Mouse (Mus musculus) MEL (cell line): Measurements from ENCODE around the gene Ascc3. TPM values are rescaled to one million over a fixed set of nuclear protein-coding genes. Genes with fewer than 3 reads are reported as not detected.

ENCODE experiments used
- DNase-seq: peaks from one replicate; pipeline ENCODE4 v3.0.0; 2011; ENCODE audit warnings: low read depth, low spot score
- H3K27ac ChIP-seq: 2 replicates; pipeline ENCODE4 v1.5.1; 2012; ENCODE audit warnings: low read depth, mild to moderate bottlenecking, control low read depth, low read length, moderate library complexity; ENCODE audit not compliant: control insufficient read depth
- H3K27me3 ChIP-seq, 2 experiments: fragments of 150-350 bp in 1 of 2; sonication (generic) in 1 of 2; 2 replicates each; pipeline ENCODE4 v1.6.1; 2012; ENCODE audit warnings: low read length in 2 of 2, mild to moderate bottlenecking in 2 of 2, improper control_type of control experiment in 1 of 2, moderate library complexity in 1 of 2; ENCODE audit not compliant: insufficient read depth in 2 of 2, control insufficient read depth in 1 of 2
- H3K36me3 ChIP-seq, 2 experiments: 2 replicates each; pipeline ENCODE4 v1.6.1; 2012 to 2014; ENCODE audit warnings: low read length in 2 of 2, improper control_type of control experiment in 1 of 2, inconsistent platforms in 1 of 2, mild to moderate bottlenecking in 1 of 2; ENCODE audit not compliant: insufficient read depth in 2 of 2, control insufficient read depth in 1 of 2
- H3K4me1 ChIP-seq, 2 experiments: fragments of 150-350 bp in 1 of 2; sonication (generic) in 1 of 2; 2 replicates each; pipeline ENCODE4 v1.6.1; 2012; ENCODE audit warnings: low read length in 2 of 2, improper control_type of control experiment in 1 of 2, mild to moderate bottlenecking in 1 of 2; ENCODE audit not compliant: insufficient read depth in 2 of 2, control insufficient read depth in 1 of 2
- H3K4me3 ChIP-seq, 2 experiments: fragments of 150-350 bp in 1 of 2; sonication (generic) in 1 of 2; 2 replicates each; pipeline ENCODE4 v1.5.1; 2012; ENCODE audit warnings: low read depth in 2 of 2, low read length in 2 of 2, mild to moderate bottlenecking in 2 of 2, moderate library complexity in 2 of 2, control low read depth in 1 of 2, improper control_type of control experiment in 1 of 2; ENCODE audit not compliant: control insufficient read depth in 1 of 2, insufficient read depth in 1 of 2
- H3K79me2 ChIP-seq: 2 replicates; pipeline ENCODE4 v1.6.1; 2012; ENCODE audit warnings: mild to moderate bottlenecking, low read length, moderate library complexity; ENCODE audit not compliant: control insufficient read depth, poor library complexity, insufficient read depth
- H3K9ac ChIP-seq: 2 replicates; pipeline ENCODE4 v1.6.1; 2012; ENCODE audit warnings: low read depth, mild to moderate bottlenecking, control low read depth, low read length, moderate library complexity; ENCODE audit not compliant: control insufficient read depth, poor library complexity, severe bottlenecking
- H3K9me3 ChIP-seq: fragments of 150-350 bp; sonication (generic); replicated peaks from 2 replicates; pipeline ENCODE4 v1.6.1; 2012; ENCODE audit warnings: mild to moderate bottlenecking, low read length, improper control_type of control experiment, moderate library complexity; ENCODE audit not compliant: insufficient read depth
- CHD2 ChIP-seq: IDR thresholded peaks from 2 replicates; pipeline ENCODE4 v1.6.1; 2011; ENCODE audit warnings: low read length, improper control_type of control experiment
- CTCF ChIP-seq, 3 experiments: IDR thresholded peaks in 2 of 3; conservative IDR thresholded peaks in 1 of 3; 2 replicates each; pipeline ENCODE4 v1.5.1; 2011 to 2012; ENCODE audit warnings: low read length in 3 of 3, low read depth in 2 of 3, mild to moderate bottlenecking in 2 of 3, improper control_type of control experiment in 1 of 3, inconsistent platforms in 1 of 3, mixed read lengths in 1 of 3, moderate library complexity in 1 of 3; ENCODE audit not compliant: control insufficient read depth in 1 of 3, insufficient read depth in 1 of 3, poor library complexity in 1 of 3, severe bottlenecking in 1 of 3
- ELF1 ChIP-seq: IDR thresholded peaks from 2 replicates; pipeline ENCODE4 v1.6.1; 2014; ENCODE audit warnings: low read depth, mild to moderate bottlenecking, inconsistent platforms, low read length, improper control_type of control experiment, moderate library complexity
- GATA1 ChIP-seq: IDR thresholded peaks from 2 replicates; pipeline ENCODE4 v1.6.1; 2011; ENCODE audit warnings: low read depth, low read length, improper control_type of control experiment
- MXI1 ChIP-seq: IDR thresholded peaks from 2 replicates; pipeline ENCODE4 v1.6.1; 2011; ENCODE audit warnings: mild to moderate bottlenecking, low read depth, low read length, improper control_type of control experiment
- MYB ChIP-seq: IDR thresholded peaks from 2 replicates; pipeline ENCODE4 v1.6.1; 2011; ENCODE audit warnings: mild to moderate bottlenecking, low read depth, low read length, improper control_type of control experiment
- MYC ChIP-seq: IDR thresholded peaks from 2 replicates; pipeline ENCODE4 v1.6.1; 2011; ENCODE audit warnings: low read depth, mild to moderate bottlenecking, low read length, improper control_type of control experiment, moderate library complexity
- NRF1 ChIP-seq: IDR thresholded peaks from 2 replicates; pipeline ENCODE4 v1.6.1; 2014; ENCODE audit warnings: low read depth, mild to moderate bottlenecking, inconsistent platforms, low read length, improper control_type of control experiment, moderate library complexity; ENCODE audit not compliant: poor library complexity, insufficient read depth, severe bottlenecking
- POLR2AphosphoS2 ChIP-seq: IDR thresholded peaks from 2 replicates; pipeline ENCODE4 v1.6.1; 2011; ENCODE audit warnings: low read length, improper control_type of control experiment
- RAD21 ChIP-seq: IDR thresholded peaks from 2 replicates; pipeline ENCODE4 v1.6.1; 2011; ENCODE audit warnings: mild to moderate bottlenecking, low read depth, low read length, improper control_type of control experiment
- SMC3 ChIP-seq: IDR thresholded peaks from 2 replicates; pipeline ENCODE4 v1.6.1; 2011; ENCODE audit warnings: low read depth, low read length, improper control_type of control experiment
- TBP ChIP-seq: IDR thresholded peaks from 2 replicates; pipeline ENCODE4 v1.8.0; 2011; ENCODE audit warnings: low read depth, low read length, improper control_type of control experiment
- TCF12 ChIP-seq: IDR thresholded peaks from 2 replicates; pipeline ENCODE4 v1.6.1; 2014; ENCODE audit warnings: low read depth, mild to moderate bottlenecking, inconsistent platforms, low read length, improper control_type of control experiment, moderate library complexity
- USF1 ChIP-seq: IDR thresholded peaks from 2 replicates; pipeline ENCODE4 v1.6.1; 2014; ENCODE audit warnings: low read depth, mild to moderate bottlenecking, inconsistent platforms, low read length, improper control_type of control experiment, moderate library complexity
- USF2 ChIP-seq, 2 experiments: IDR thresholded peaks; 2 replicates each; pipeline ENCODE4 v1.6.1; 2011 to 2012; ENCODE audit warnings: improper control_type of control experiment in 2 of 2, low read length in 2 of 2, borderline replicate concordance in 1 of 2, inconsistent platforms in 1 of 2, low read depth in 1 of 2, mild to moderate bottlenecking in 1 of 2; ENCODE audit not compliant: insufficient read depth in 1 of 2
- ZMIZ1 ChIP-seq: IDR thresholded peaks from 2 replicates; pipeline ENCODE4 v1.6.1; 2012; ENCODE audit warnings: low read depth, mild to moderate bottlenecking, inconsistent platforms, low read length, improper control_type of control experiment, moderate library complexity
- ZNF384 ChIP-seq: IDR thresholded peaks from 2 replicates; pipeline ENCODE4 v1.6.1; 2012; ENCODE audit warnings: low read depth, mild to moderate bottlenecking, inconsistent platforms, low read length, improper control_type of control experiment
- polyA plus RNA-seq, 2 experiments: library from polyadenylated mRNA; stranded (reverse) in 1 of 2; unstranded in 1 of 2; fragments of >175 nt in 1 of 2; fragments of >200 nt in 1 of 2; gene quantifications; 2 replicates each; pipeline versions ENCODE4 v1.2.1 to v1.2.4; 2012; ENCODE audit warnings: low replicate concordance in 2 of 2, low read depth in 1 of 2; ENCODE audit not compliant: insufficient read length in 2 of 2, insufficient read depth in 1 of 2, missing spikeins in 1 of 2
- total RNA-seq: library from RNA; depleted of rRNA; stranded (reverse); fragments of 300-350 nt; gene quantifications from 2 replicates; pipeline ENCODE4 v1.2.3, GENCODE M21; 2012

Gene Ascc3
- total and polyA plus RNA-seq, 3 experiments, result 22.6 to 131 (median 24.3) TPM

GRCm38 (mm10) chr10:50896767-50897390, 304.4 kb downstream of the Ascc3 start:
- no peak overlapping the region for H3K4me3 ChIP-seq
- no peaks in the 10 kb centered on the region for H3K36me3 ChIP-seq
- no peak overlapping the region for H3K9ac ChIP-seq
- no peak overlapping the region for H3K27ac ChIP-seq
- TF ChIP-seq MYB (no peak), GATA1 (no peak), NRF1 (no peak), CHD2 (no peak), USF1 (no peak)
- no peak for DNase-seq
- no peaks in the 10 kb centered on the region for H3K9me3 ChIP-seq
- H3K4me1 ChIP-seq, result no peaks in the 10 kb centered on the region
- no peaks in the 10 kb centered on the region for H3K27me3 ChIP-seq
- no peaks in the 10 kb centered on the region for H3K79me2 ChIP-seq

- H3K36me3 ChIP-seq, result no peaks in the 10 kb centered on the region
- no peaks in the 10 kb centered on the region for H3K4me1 ChIP-seq
- H3K27ac ChIP-seq, result no peak overlapping the region
- H3K9me3 ChIP-seq, result no peaks in the 10 kb centered on the region
- no peak overlapping the region for H3K9ac ChIP-seq
- no peak overlapping the region for H3K4me3 ChIP-seq
- peak; percentile 12 for DNase-seq
- TF ChIP-seq USF2 (IDR thresholded peaks at IDR 0.05; ENCODE audit: borderline replicate concordance in 1 of 2, insufficient read depth in 1 of 2, low read depth in 1 of 2, low read length in 2 of 2), result no peak
- TF ChIP-seq POLR2AphosphoS2, result no peak
- TF ChIP-seq ELF1, result no peak
- no peak for TF ChIP-seq TBP
- no peak for TF ChIP-seq ZNF384
- peak; percentile 50 to 59 (median 51) for TF ChIP-seq CTCF (IDR thresholded peaks at IDR 0.05 in 2 of 3, conservative IDR thresholded peaks at IDR 0.05 in 1 of 3; ENCODE audit: control insufficient read depth in 1 of 3, insufficient read depth in 1 of 3, low read depth in 2 of 3, low read length in 3 of 3, poor library complexity in 1 of 3, severe bottlenecking in 1 of 3)
- no peak for TF ChIP-seq MYC
- TF ChIP-seq ZMIZ1, result no peak
- peak; percentile 28 for TF ChIP-seq RAD21
- peak; percentile 63 for TF ChIP-seq SMC3
- no peak for TF ChIP-seq TCF12
- no peak for TF ChIP-seq MXI1
- no peak for TF ChIP-seq GATA1
- TF ChIP-seq, all 39 proteins: peak for 3
- no peaks in the 10 kb centered on the region for H3K27me3 ChIP-seq
- H3K79me2 ChIP-seq, result no peaks in the 10 kb centered on the region
Observed at GRCm38 (mm10) chr10:50897530-50898471, 305.3 kb downstream of the Ascc3 start.
